Mouse (Mus musculus): ENCODE data around the gene Rrp12.
A peak's percentile ranks its signal among the peaks of the same experiment; 100 is the strongest.

Rrp12 gene

GRCm38 (mm10) chr19:41850021-41850718, 45.8 kb downstream of the Rrp12 start:
- no peak for DNase-seq (ENCODE audit: low read depth, low spot score)

GRCm38 (mm10) chr19:41847992-41848851, 47.8 kb downstream of the Rrp12 start, which contains the start of gene Frat2:
Gene Frat2 (minus strand): TSS chr19:41848132.
- peak; percentile 95 for DNase-seq (ENCODE audit: low read depth, low spot score)

- peak; percentile 68 for DNase-seq (ENCODE audit: low read depth, low spot score)
These were observed 48.4 kb downstream of the Rrp12 start for GRCm38 (mm10) chr19:41847614-41847991.

GRCm38 (mm10) chr19:41847091-41847581, 48.8 kb downstream of the Rrp12 start:
- peak; percentile 59 for DNase-seq (ENCODE audit: low read depth, low spot score)

DNA sequence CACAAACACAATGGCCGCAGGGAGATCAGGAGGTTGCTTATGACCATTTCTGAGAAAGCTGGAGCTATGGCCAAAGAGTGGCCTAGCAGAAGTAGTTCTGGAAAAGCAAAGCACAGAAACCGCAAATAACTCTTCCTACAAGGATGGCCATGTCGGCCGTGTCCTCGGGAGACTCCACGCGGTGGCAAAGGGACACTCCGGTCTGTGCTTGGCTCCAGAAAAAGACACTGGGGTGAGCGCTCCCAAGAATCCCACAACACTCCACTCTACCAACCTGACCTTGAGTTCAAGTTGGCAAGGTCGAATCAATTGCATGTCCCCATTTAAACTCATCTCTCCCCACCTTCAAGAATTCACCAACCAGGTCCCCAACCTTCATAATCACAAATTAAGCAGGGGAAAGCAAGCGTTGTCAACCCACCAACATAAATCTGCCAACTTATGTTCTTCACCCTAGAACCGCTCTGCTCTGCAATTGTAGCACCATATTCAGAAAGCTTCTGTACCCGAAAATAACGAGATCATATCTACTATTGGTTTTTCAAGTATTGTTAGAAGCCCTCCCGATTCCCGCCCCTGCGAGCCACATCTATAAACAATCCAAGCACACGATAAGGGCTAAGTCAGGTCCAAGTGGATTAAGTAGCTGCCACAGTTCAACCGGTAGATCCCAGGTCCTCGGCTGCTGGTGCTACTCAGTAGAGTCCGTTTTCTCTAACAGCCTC, 49.4 kb downstream of the Rrp12 start:
- peak; percentile 58 for DNase-seq (ENCODE audit: low read depth, low spot score)

DNA sequence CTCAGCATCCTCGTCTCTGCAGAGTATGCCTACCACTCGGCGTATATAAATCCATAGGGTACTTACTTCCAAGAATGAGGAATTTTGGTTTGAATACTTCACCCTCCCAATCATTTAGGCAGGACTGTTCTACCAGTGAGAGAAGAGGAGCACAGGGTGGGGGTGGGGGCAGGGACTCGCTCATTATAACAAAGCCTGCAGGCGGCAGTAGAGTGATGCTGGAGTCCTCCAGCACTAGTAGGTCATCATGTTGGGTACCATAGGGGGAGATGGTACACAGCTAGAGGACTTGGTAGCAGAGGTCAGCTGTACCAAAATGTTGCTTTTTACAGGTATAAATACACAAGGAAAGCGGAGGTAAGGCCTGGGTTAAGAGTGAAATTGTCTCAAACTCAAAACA, 51.6 kb downstream of the Rrp12 start:
- DNase-seq (ENCODE audit: low read depth, low spot score): peak; percentile 29

DNA sequence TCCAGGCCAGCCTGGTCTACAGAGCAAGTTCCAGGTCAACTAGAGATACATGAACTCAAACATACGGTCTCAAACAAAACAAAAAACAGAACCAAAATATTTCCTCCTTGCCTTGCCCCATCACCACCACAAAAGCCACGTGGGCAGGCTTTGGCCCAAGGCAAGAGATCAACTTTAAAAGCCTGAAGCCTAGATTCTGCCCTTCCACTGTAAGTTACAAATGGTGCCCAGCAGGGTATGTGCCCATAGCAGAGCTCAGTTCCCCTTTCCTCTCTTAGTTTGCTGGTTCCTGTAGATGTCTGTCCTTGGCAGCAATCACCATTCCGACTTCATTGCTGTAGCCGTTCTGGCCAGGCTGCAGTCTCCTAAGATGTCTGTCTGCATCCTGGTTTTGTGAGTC, 53.3 kb downstream of the Rrp12 start:
- no peak for DNase-seq (ENCODE audit: low read depth, low spot score)

DNA sequence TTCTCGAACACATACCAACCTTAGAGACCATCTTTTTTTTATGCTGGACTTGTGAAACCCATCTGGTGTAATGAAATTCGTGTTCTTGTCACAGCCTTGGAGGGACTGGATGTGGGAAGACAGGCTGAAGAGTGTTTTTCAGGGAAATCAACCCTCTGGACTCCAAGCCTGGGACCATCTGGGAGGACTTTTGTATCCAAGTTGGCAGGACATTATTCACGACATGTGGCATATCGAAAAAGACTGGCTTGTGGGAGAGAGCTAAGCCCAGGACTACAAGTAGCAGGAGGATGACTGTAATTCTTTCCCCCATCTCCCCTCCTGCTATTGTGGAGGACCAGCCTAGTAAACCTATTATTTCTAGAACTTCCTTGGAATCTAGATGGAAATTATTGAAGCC, 53.8 kb downstream of the Rrp12 start:
- DNase-seq (ENCODE audit: low read depth, low spot score): peak; percentile 87

DNA sequence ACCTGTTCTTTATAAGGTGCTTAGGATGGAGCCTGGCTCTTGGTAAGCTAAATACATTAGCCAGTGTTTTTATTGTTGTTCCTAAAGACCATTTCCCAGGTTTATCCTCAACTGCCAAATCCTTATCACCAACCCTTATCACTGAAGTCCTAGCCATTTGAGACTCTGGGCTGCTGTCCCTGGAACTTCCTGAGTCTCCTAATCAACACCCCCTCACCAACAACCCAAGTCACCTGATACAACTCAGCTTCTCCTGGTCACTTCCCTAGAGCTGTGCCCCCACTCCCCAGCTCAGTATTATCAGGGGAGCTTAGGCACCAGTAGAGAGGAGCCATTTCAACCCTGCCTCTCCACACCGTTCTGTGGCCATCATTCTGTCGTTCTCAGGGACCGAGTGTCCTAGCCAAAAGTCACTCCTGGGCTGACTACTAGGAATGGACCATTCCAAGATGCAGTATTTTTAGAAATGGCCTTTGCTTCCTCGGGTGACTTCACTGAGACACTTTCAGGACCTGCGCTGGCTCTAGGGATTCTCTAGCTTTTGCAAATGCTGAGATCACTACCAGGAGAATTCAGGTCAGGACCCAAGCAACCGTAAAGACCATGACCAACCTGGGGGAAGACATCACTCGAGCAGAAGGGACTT, 54.7 kb downstream of the Rrp12 start:
- no peak for DNase-seq (ENCODE audit: low read depth, low spot score)

DNA sequence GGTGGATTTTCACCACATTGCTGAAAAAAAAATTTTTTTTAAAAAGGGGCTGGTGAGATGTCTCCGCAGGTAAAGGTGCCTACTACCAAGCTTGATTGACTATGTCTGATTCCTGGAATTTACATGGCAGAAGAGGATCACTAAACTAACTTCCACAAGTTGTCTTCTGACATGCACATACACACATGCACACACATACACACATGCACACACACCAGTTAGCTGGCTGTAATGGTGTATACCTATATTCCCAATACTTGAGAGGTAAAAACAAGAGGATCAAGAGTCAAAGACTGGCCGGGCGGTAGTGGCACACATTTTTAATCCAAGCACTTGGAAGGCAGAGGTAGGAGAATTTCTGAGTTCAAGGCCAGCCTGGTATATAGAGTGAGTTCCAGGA, 56.3 kb downstream of the Rrp12 start:
- DNase-seq (ENCODE audit: low read depth, low spot score): no peak

- DNase-seq (ENCODE audit: low read depth, low spot score): no peak
These were observed 57.2 kb downstream of the Rrp12 start for GRCm38 (mm10) chr19:41838808-41839207.

- DNase-seq (ENCODE audit: low read depth, low spot score): no peak
These were observed 58.1 kb downstream of the Rrp12 start for GRCm38 (mm10) chr19:41837917-41838261.

- DNase-seq (ENCODE audit: low read depth, low spot score): no peak
These were observed 58.6 kb downstream of the Rrp12 start for GRCm38 (mm10) chr19:41837194-41837916.

DNA sequence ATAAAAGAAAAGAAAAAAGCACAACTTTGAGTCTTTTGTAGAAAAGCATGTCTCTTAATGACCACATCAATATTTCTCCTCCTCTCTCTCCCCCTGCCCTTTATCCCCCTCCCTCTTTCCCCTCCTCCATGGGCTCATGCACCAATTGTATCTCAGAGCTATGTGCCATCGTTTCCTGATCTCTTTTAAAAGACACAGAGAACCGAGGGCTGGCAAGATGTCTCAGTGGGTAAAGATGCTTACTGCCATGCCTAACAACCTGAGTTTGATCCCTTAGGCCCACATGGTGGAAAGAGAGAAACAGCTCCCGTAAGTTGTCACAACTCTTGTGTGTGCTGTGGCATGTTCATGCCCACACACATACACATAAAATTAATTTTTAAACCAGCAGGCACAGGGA, 59.3 kb downstream of the Rrp12 start:
- no peak for DNase-seq (ENCODE audit: low read depth, low spot score)

DNA sequence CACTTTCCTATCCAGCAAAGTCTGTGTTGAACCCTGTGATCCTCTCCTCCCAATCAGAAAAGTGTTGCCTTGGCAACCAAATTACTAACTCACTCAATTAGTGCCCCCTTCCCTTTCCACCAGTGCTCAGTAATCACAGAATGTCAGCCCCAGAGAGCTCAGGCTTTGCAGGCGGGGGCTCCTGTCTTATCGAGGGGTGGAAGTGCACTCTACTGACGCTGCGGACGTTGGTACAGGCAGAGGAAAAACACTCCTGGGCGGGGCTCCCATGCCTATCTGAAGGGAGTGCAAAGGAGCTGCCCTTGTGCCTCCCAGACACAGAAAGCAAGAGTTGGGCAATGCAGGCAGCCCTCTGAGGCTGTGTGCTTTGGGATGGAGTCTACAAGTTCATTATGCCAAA, 60.2 kb downstream of the Rrp12 start:
- DNase-seq (ENCODE audit: low read depth, low spot score): peak; percentile 85

- DNase-seq (ENCODE audit: low read depth, low spot score): no peak
These were observed 60.6 kb downstream of the Rrp12 start for GRCm38 (mm10) chr19:41835407-41835806.

GRCm38 (mm10) chr19:41832501-41833201, 63.3 kb downstream of the Rrp12 start:
- peak; percentile 50 for DNase-seq (ENCODE audit: low read depth, low spot score)

GRCm38 (mm10) chr19:41831718-41832391, 64.1 kb downstream of the Rrp12 start:
- DNase-seq (ENCODE audit: low read depth, low spot score): no peak

- DNase-seq (ENCODE audit: low read depth, low spot score): peak; percentile 84
These were observed 64.8 kb downstream of the Rrp12 start for GRCm38 (mm10) chr19:41831101-41831570.
